Mouse (Mus musculus) frontal cortex, postnatal 25 days (tissue): Measurements from ENCODE around the gene Xrcc3.
A peak's percentile ranks its signal among the peaks of the same experiment; 100 is the strongest.

ENCODE experiments used
- DNase-seq, 2 experiments: peaks; one replicate each; pipeline ENCODE4 v3.0.0; 2022; ENCODE audit warnings: low spot score in 2 of 2

Xrcc3 gene

GRCm38 (mm10) chr12:111774845-111775244, 38.8 kb downstream of the Xrcc3 start:
- no peak for DNase-seq

- no peak for DNase-seq
These were observed 39.5 kb downstream of the Xrcc3 start for GRCm38 (mm10) chr12:111774156-111774555.

- DNase-seq, result no peak
These were observed 43.0 kb downstream of the Xrcc3 start for GRCm38 (mm10) chr12:111770651-111771050.

GRCm38 (mm10) chr12:111769816-111770577, 43.7 kb downstream of the Xrcc3 start:
- DNase-seq, result no peak

- DNase-seq, result no peak
These were observed 44.4 kb downstream of the Xrcc3 start for GRCm38 (mm10) chr12:111769306-111769705.

- no peak for DNase-seq
These were observed 45.2 kb downstream of the Xrcc3 start for GRCm38 (mm10) chr12:111768322-111768928.

- DNase-seq, result no peak
These were observed 47.1 kb downstream of the Xrcc3 start for GRCm38 (mm10) chr12:111766313-111767236.

GRCm38 (mm10) chr12:111762620-111763280, 50.9 kb downstream of the Xrcc3 start:
- no peak for DNase-seq

GRCm38 (mm10) chr12:111760306-111760908, 53.3 kb downstream of the Xrcc3 start:
- DNase-seq, result no peak

- no peak for DNase-seq
These were observed 54.3 kb downstream of the Xrcc3 start for GRCm38 (mm10) chr12:111759176-111760061.

GRCm38 (mm10) chr12:111758381-111759175, 55.1 kb downstream of the Xrcc3 start, which contains the start of gene Klc1:
TSS of gene Klc1 (plus strand) at chr12:111758849.
- DNase-seq, result peak; percentile 62 to 72

- DNase-seq, result no peak
These were observed 55.9 kb downstream of the Xrcc3 start for GRCm38 (mm10) chr12:111757561-111758325.

GRCm38 (mm10) chr12:111756698-111757082, 57.0 kb downstream of the Xrcc3 start:
- DNase-seq, result no peak

GRCm38 (mm10) chr12:111756082-111756697, 57.5 kb downstream of the Xrcc3 start:
- no peak for DNase-seq

- DNase-seq, result no peak
These were observed 58.4 kb downstream of the Xrcc3 start for GRCm38 (mm10) chr12:111755231-111755630.

- no peak for DNase-seq
These were observed 59.0 kb downstream of the Xrcc3 start for GRCm38 (mm10) chr12:111754710-111755109.

- DNase-seq, result no peak
These were observed 60.3 kb downstream of the Xrcc3 start for GRCm38 (mm10) chr12:111753347-111753746.
